Mouse (Mus musculus) spleen, adult 2 months (tissue): ENCODE measurements around the gene Vasn.

ENCODE experiments used
- CTCF ChIP-seq: fragments of 200-500 bp; IDR thresholded peaks from 2 replicates; pipeline ENCODE4 v1.5.1; 2011; ENCODE audit warnings: mild to moderate bottlenecking, inconsistent platforms; ENCODE audit not compliant: insufficient read depth, insufficient read length, insufficient replicate concordance; ENCODE audit errors: extremely low read depth
- POLR2A ChIP-seq: fragments of 200-500 bp; IDR thresholded peaks from 2 replicates; pipeline ENCODE4 v1.6.1; 2011; ENCODE audit warnings: low read depth, low read length, inconsistent platforms

DNA sequence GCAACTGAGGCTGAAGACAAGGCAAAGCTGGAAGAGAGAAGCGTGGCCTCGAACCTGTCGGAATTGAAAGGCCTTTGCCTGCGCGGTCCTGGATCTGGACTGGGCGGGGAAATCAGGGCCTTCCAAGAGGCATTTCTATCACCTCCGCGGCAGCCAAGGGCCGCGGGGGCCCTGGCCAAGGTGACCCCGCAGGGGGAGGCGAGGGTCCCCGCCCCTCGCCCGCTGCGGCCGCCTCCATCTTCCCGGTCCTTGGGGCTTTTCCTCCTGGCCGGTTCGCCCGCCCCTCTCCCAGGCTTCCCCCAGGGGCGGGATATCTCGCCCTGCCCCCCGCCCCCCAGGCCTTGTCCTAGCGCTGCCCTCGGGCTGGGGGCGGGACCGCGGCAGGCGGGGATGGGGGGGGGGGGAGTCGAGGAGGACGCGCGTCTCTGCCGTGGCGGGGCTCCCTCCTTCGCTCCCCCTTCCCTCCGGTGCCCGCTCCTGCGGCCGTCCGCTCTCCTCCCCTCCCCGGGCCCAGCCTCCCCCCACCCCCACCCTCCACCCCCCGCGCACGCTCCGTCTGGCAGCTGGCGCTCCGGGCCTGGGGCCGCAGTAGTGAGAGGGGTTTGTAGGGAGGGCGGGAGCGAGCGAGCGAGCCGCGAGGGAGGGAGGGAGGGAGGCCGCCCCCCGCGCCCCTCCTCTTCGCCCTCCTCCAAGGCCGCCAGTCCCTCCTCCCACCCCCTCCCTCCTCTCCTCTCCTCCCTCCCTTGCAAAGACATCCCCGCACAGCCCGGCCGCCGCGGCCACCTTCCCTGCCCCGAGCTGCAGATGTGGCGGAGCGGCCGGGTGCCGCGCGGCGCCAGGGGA, 45.5 kb upstream of the Vasn start, which contains the start of gene Glis2:
- TF ChIP-seq CTCF (no peak), POLR2A (no peak)
